Mouse (Mus musculus) heart, embryonic 11.5 days (tissue): ENCODE measurements around the gene Pknox1. TPM values are rescaled to one million over a fixed set of nuclear protein-coding genes. Genes with fewer than 3 reads are reported as not detected.
"Not testable (repeated sequence)": the region's sequence is repeated elsewhere in the genome, so short reads cannot be mapped to it uniquely, and the experiment has no call there.

ENCODE experiments used
- ATAC-seq: fragments of 200-750 bp; cut with Nextera tagmentation; replicated peaks from 2 replicates; pipeline ENCODE4 v1.8.0; 2017; ENCODE audit warnings: moderate library complexity; ENCODE audit not compliant: insufficient number of reproducible peaks, low FRiP score, low TSS enrichment
- H3K27ac ChIP-seq: fragments of 300-500 bp; sonication (generic); 2 replicates; pipeline ENCODE4 v1.5.1; 2014; ENCODE audit warnings: mild to moderate bottlenecking, low read depth, low read length
- H3K27me3 ChIP-seq: fragments of 300-500 bp; sonication (generic); 2 replicates; pipeline ENCODE4 v1.6.1; 2014; ENCODE audit warnings: mild to moderate bottlenecking, low read length, mixed read lengths; ENCODE audit not compliant: control insufficient read depth, insufficient read depth
- H3K36me3 ChIP-seq: fragments of 300-500 bp; sonication (generic); 2 replicates; pipeline ENCODE4 v1.6.1; 2014; ENCODE audit warnings: mild to moderate bottlenecking, low read length, moderate library complexity, mixed read lengths; ENCODE audit not compliant: control insufficient read depth, insufficient read depth
- H3K4me1 ChIP-seq: fragments of 300-500 bp; sonication (generic); 2 replicates; pipeline ENCODE4 v1.6.1; 2014; ENCODE audit warnings: low read length; ENCODE audit not compliant: control insufficient read depth, insufficient read depth
- H3K4me2 ChIP-seq: fragments of 300-500 bp; sonication (generic); 2 replicates; pipeline ENCODE4 v1.6.1; 2014; ENCODE audit warnings: mild to moderate bottlenecking, moderate library complexity
- H3K4me3 ChIP-seq: fragments of 300-500 bp; sonication (generic); 2 replicates; pipeline ENCODE4 v1.5.1; 2014; ENCODE audit warnings: low read depth, low read length
- H3K9ac ChIP-seq: fragments of 300-500 bp; sonication (generic); 2 replicates; pipeline ENCODE4 v1.6.1; 2014; ENCODE audit warnings: mild to moderate bottlenecking, low read depth, low read length, moderate library complexity
- H3K9me3 ChIP-seq: fragments of 300-500 bp; sonication (generic); replicated peaks from 2 replicates; pipeline ENCODE4 v1.6.1; 2016; ENCODE audit warnings: low read length; ENCODE audit not compliant: control insufficient read depth
- WGBS: fragments of 180-500 bp; shearing (Covaris S2); extraction: QIAGEN DNeasy Blood & Tissue Kit; methylation state at CpG from one replicate; pipeline ENCODE4 v1.1.7; 2014; ENCODE audit not compliant: insufficient replicate concordance; 5-methylcytosine and 5-hydroxymethylcytosine counted together
- polyA plus RNA-seq: library from polyadenylated mRNA; unstranded; fragments of >200 nt; fragmentation: Nextera tagmentation; extraction: Ambion mirVana; gene quantifications from 2 replicates; pipeline ENCODE4 v1.2.1, GENCODE M21; 2014

Pknox1 gene
- polyA plus RNA-seq, 1 experiment from 2014 or later: 19.8 TPM

- WGBS: 84% methylated on average over 5 of the region's 5 CpGs
These were observed 30.5 kb downstream of the Pknox1 start for GRCm38 (mm10) chr17:31595077-31595476.

GRCm38 (mm10) chr17:31597957-31598356 lies 33.4 kb downstream of the Pknox1 start:
- Histone ChIP-seq H3K4me1 (no peaks in the 10 kb centered on the region), H3K4me2 (no peak overlapping the region), H3K9me3 (no peaks in the 10 kb centered on the region), H3K36me3 (no peaks in the 10 kb centered on the region), H3K4me3 (no peak overlapping the region), H3K9ac (no peak overlapping the region), H3K27ac (no peak overlapping the region), H3K27me3 (no peaks in the 10 kb centered on the region)
- ATAC-seq: no peak
- 89% methylated on average over 9 of the region's 9 CpGs for WGBS

More at GRCm38 (mm10) chr17:31595077-31595476, 30.5 kb downstream of the Pknox1 start:
- no peaks in the 10 kb centered on the region for H3K9me3 ChIP-seq
- H3K4me3 ChIP-seq: no peak overlapping the region
- H3K4me2 ChIP-seq: no peak overlapping the region
- no peaks in the 10 kb centered on the region for H3K4me1 ChIP-seq
- no peak overlapping the region for H3K9ac ChIP-seq
- ATAC-seq: no peak
- H3K27me3 ChIP-seq: no peaks in the 10 kb centered on the region
- no peaks in the 10 kb centered on the region; the same call in 1 of the 2 replicates for H3K36me3 ChIP-seq
- H3K27ac ChIP-seq: no peak overlapping the region

GRCm38 (mm10) chr17:31598593-31598992 lies 34.1 kb downstream of the Pknox1 start:
- ATAC-seq: no peak
- H3K36me3 ChIP-seq: peaks cover 4% of the 10 kb centered on the region; the same call in 1 of the 2 replicates

GRCm38 (mm10) chr17:31606424-31606823 lies 41.9 kb downstream of the Pknox1 start:
- no peak overlapping the region for H3K4me3 ChIP-seq
- ATAC-seq: no peak
- H3K4me2 ChIP-seq: no peak overlapping the region
- no peaks in the 10 kb centered on the region for H3K27me3 ChIP-seq
- H3K9me3 ChIP-seq: no peaks in the 10 kb centered on the region
- no peaks in the 10 kb centered on the region for H3K4me1 ChIP-seq
- H3K36me3 ChIP-seq: peaks cover 5% of the 10 kb centered on the region; the same call in 1 of the 2 replicates
- H3K9ac ChIP-seq: no peak overlapping the region
- 74% methylated on average over 7 of the region's 7 CpGs for WGBS
- no peak overlapping the region for H3K27ac ChIP-seq

More at GRCm38 (mm10) chr17:31598593-31598992, 34.1 kb downstream of the Pknox1 start:
- H3K27me3 ChIP-seq: no peaks in the 10 kb centered on the region
- no peak overlapping the region for H3K9ac ChIP-seq
- H3K4me3 ChIP-seq: no peak overlapping the region
- H3K9me3 ChIP-seq: no peaks in the 10 kb centered on the region
- H3K4me2 ChIP-seq: no peak overlapping the region
- whole genome bisulfite sequencing: 90% methylated on average over 8 of the region's 8 CpGs
- no peaks in the 10 kb centered on the region for H3K4me1 ChIP-seq
- H3K27ac ChIP-seq: no peak overlapping the region

GRCm38 (mm10) chr17:31607256-31607951 lies 42.9 kb downstream of the Pknox1 start:
- H3K4me3 ChIP-seq: no peak overlapping the region
- WGBS: 85% methylated on average over 8 of the region's 8 CpGs
- no peak overlapping the region for H3K4me2 ChIP-seq
- H3K9me3 ChIP-seq: no peaks in the 10 kb centered on the region
- no peak overlapping the region for H3K9ac ChIP-seq
- no peak overlapping the region for H3K27ac ChIP-seq
- peaks cover 5% of the 10 kb centered on the region; the same call in 1 of the 2 replicates for H3K36me3 ChIP-seq
- no peak for ATAC-seq
- no peaks in the 10 kb centered on the region for H3K4me1 ChIP-seq
- no peaks in the 10 kb centered on the region for H3K27me3 ChIP-seq

GRCm38 (mm10) chr17:31609173-31609572 lies 44.6 kb downstream of the Pknox1 start:
- H3K27ac ChIP-seq, H3K36me3 ChIP-seq, H3K4me2 ChIP-seq, H3K4me3 ChIP-seq, H3K9me3 ChIP-seq, H3K4me1 ChIP-seq, H3K9ac ChIP-seq, H3K27me3 ChIP-seq, ATAC-seq: not testable (repeated sequence)
- 92% methylated on average over 3 of the region's 3 CpGs for WGBS

GRCm38 (mm10) chr17:31609895-31610294 lies 45.4 kb downstream of the Pknox1 start:
- no peak overlapping the region for H3K4me2 ChIP-seq
- H3K27ac ChIP-seq: no peak overlapping the region
- H3K27me3 ChIP-seq: no peaks in the 10 kb centered on the region
- no peak for ATAC-seq
- 81% methylated on average over 3 of the region's 3 CpGs for WGBS
- no peak overlapping the region for H3K9ac ChIP-seq
- H3K9me3 ChIP-seq: no peaks in the 10 kb centered on the region
- H3K4me1 ChIP-seq: no peaks in the 10 kb centered on the region
- H3K36me3 ChIP-seq: 0 out of 2 replicates have a peak, but pooled peaks cover 2% of the 10 kb centered on the region
- no peak overlapping the region for H3K4me3 ChIP-seq

- 64% methylated on average over 4 of the region's 4 CpGs for WGBS
- Histone ChIP-seq H3K9me3 (no peaks in the 10 kb centered on the region), H3K4me2 (no peak overlapping the region), H3K36me3 (no peaks in the 10 kb centered on the region), H3K9ac (no peak overlapping the region; the same call in 1 of the 2 replicates), H3K27ac (no peak overlapping the region), H3K4me3 (no peak overlapping the region), H3K4me1 (no peaks in the 10 kb centered on the region), H3K27me3 (no peaks in the 10 kb centered on the region)
- ATAC-seq: no peak
These were observed 48.7 kb downstream of the Pknox1 start for GRCm38 (mm10) chr17:31613086-31613755.
